In genomic region chr4:6512749-6513364, GRCm38 (mm10) we compare ENCODE assay signal across 8 mouse cellular contexts.
A peak's percentile ranks its signal among the peaks of the same experiment; 100 is the strongest.
DNase-seq lines count a peak whose midpoint lies in the region; ATAC-seq and TF ChIP-seq lines count a peak whose summit lies in the region.

No protein-coding gene starts in this region.

- H3K4me2 ChIP-seq in heart, embryonic 11.5 days: peak overlapping the region; percentile 49
- peak overlapping the region; percentile 47 for H3K4me2 ChIP-seq in kidney, embryonic 15.5 days
- H3K4me2 ChIP-seq in limb, embryonic 15.5 days: peak overlapping the region; percentile 37

- peak; percentile 80 for TF ChIP-seq CTCF in bone marrow, adult 2 months (IDR thresholded peaks at IDR 0.05; ENCODE audit: control insufficient read depth, insufficient read depth, low read length)
- TF ChIP-seq CTCF in embryonic fibroblast, embryonic 13.5 days (IDR thresholded peaks at IDR 0.05; ENCODE audit: borderline replicate concordance, insufficient read depth, low read length): peak; percentile 58; the same call in 1 of the 2 replicates

- H3K4me1 ChIP-seq in bone marrow, adult 2 months (ENCODE audit: control insufficient read depth, insufficient read depth, low read length): no peaks in the 10 kb centered on the region
- 0 out of 2 replicates have a peak, but pooled peaks cover 4% of the 10 kb centered on the region for H3K4me1 ChIP-seq in embryonic fibroblast, embryonic 13.5 days (ENCODE audit: control insufficient read depth, insufficient read depth, low read length)
- no peaks in the 10 kb centered on the region for H3K4me1 ChIP-seq in heart, embryonic 11.5 days (ENCODE audit: control insufficient read depth, insufficient read depth, low read length)
- no peaks in the 10 kb centered on the region for H3K4me1 ChIP-seq in kidney, embryonic 15.5 days
- peaks cover 7% of the 10 kb centered on the region; the same call in 1 of the 2 replicates for H3K4me1 ChIP-seq in limb, embryonic 15.5 days

- ATAC-seq in heart, embryonic 11.5 days (replicated peaks; ENCODE audit: insufficient number of reproducible peaks, low FRiP score, low TSS enrichment): peak; percentile 69
- peak; percentile 90 for ATAC-seq in kidney, embryonic 15.5 days (replicated peaks; ENCODE audit: low FRiP score)
- ATAC-seq in limb, embryonic 15.5 days (ENCODE audit: insufficient number of reproducible peaks, low FRiP score, low TSS enrichment, low read depth): 0 out of 2 replicates have a peak, but pooled peaks have one; percentile 52
- peak; percentile 77 for ATAC-seq in monocyte, adult 5-6 weeks (replicated peaks; ENCODE audit: insufficient number of reproducible peaks, low FRiP score, low TSS enrichment, poor library complexity, severe bottlenecking)

- no peak for TF ChIP-seq POLR2A in bone marrow, adult 2 months (IDR thresholded peaks at IDR 0.05; ENCODE audit: borderline replicate concordance, control insufficient read depth, low read depth, low read length)
- no peak for TF ChIP-seq POLR2A in embryonic fibroblast, embryonic 13.5 days (IDR thresholded peaks at IDR 0.05; ENCODE audit: low read depth, low read length)

- no peak overlapping the region for H3K27ac ChIP-seq in bone marrow, adult 2 months (ENCODE audit: control insufficient read depth, insufficient read depth, low read depth, low read length, poor library complexity)
- 0 out of 2 replicates have a peak overlapping the region, but pooled peaks have one; percentile 1 for H3K27ac ChIP-seq in embryonic fibroblast, embryonic 13.5 days (ENCODE audit: insufficient read depth, low read length)
- no peak overlapping the region for H3K27ac ChIP-seq in heart, embryonic 11.5 days (ENCODE audit: low read depth, low read length)
- H3K27ac ChIP-seq in kidney, embryonic 15.5 days: no peak overlapping the region
- no peak overlapping the region for H3K27ac ChIP-seq in limb, embryonic 15.5 days

- no peaks in the 10 kb centered on the region for H3K27me3 ChIP-seq in heart, embryonic 11.5 days (ENCODE audit: control insufficient read depth, insufficient read depth, low read length)
- H3K27me3 ChIP-seq in kidney, embryonic 15.5 days: no peaks in the 10 kb centered on the region
- no peaks in the 10 kb centered on the region for H3K27me3 ChIP-seq in limb, embryonic 15.5 days

- H3K9ac ChIP-seq in heart, embryonic 11.5 days (ENCODE audit: low read depth, low read length): no peak overlapping the region
- H3K9ac ChIP-seq in kidney, embryonic 15.5 days: no peak overlapping the region
- H3K9ac ChIP-seq in limb, embryonic 15.5 days: no peak overlapping the region

- H3K36me3 ChIP-seq in heart, embryonic 11.5 days (ENCODE audit: control insufficient read depth, insufficient read depth, low read length): no peaks in the 10 kb centered on the region
- no peaks in the 10 kb centered on the region for H3K36me3 ChIP-seq in kidney, embryonic 15.5 days
- no peaks in the 10 kb centered on the region for H3K36me3 ChIP-seq in limb, embryonic 15.5 days

- DNase-seq in B cell, adult 2 months: peak; percentile 74 to 77
- DNase-seq in spleen, postnatal 36 days (ENCODE audit: low spot score in 2 of 2): peak; percentile 48 to 52

- no peak overlapping the region for H3K4me3 ChIP-seq in bone marrow, adult 2 months (replicated peaks; ENCODE audit: control insufficient read depth, low read depth, low read length)
- no peak overlapping the region for H3K4me3 ChIP-seq in embryonic fibroblast, embryonic 13.5 days (ENCODE audit: insufficient read depth, low read length)
- no peak overlapping the region for H3K4me3 ChIP-seq in heart, embryonic 11.5 days (ENCODE audit: low read depth, low read length)
- H3K4me3 ChIP-seq in kidney, embryonic 15.5 days (replicated peaks): no peak overlapping the region
- no peak overlapping the region for H3K4me3 ChIP-seq in limb, embryonic 15.5 days

- WGBS in bone marrow, adult 2 months: 28% methylated on average over 12 of the region's 12 CpGs
- WGBS in heart, embryonic 11.5 days (ENCODE audit: insufficient replicate concordance): 20% methylated on average over 12 of the region's 12 CpGs
- WGBS in kidney, embryonic 15.5 days: 23% methylated on average over 12 of the region's 12 CpGs
- WGBS in limb, embryonic 15.5 days: 16% methylated on average over 12 of the region's 12 CpGs

- H3K9me3 ChIP-seq in heart, embryonic 11.5 days (replicated peaks; ENCODE audit: control insufficient read depth, low read length): no peaks in the 10 kb centered on the region
- H3K9me3 ChIP-seq in kidney, embryonic 15.5 days (replicated peaks): no peaks in the 10 kb centered on the region
- no peaks in the 10 kb centered on the region for H3K9me3 ChIP-seq in limb, embryonic 15.5 days
